Mouse (Mus musculus): ENCODE measurements around the gene Dlx4. TPM values are rescaled to one million over a fixed set of nuclear protein-coding genes. Genes with fewer than 3 reads are reported as not detected.
A peak's percentile ranks its signal among the peaks of the same experiment; 100 is the strongest.

Dlx4 gene
- polyA plus RNA-seq, 1 experiment from 2014 or later, result 0.58 TPM

- no peak for ATAC-seq (ENCODE audit: insufficient read depth, low FRiP score, low read depth)
- H3K4me3 ChIP-seq (replicated peaks), result no peak overlapping the region
- H3K36me3 ChIP-seq, result no peaks in the 10 kb centered on the region
- H3K27me3 ChIP-seq (replicated peaks), result no peaks in the 10 kb centered on the region
- no peak overlapping the region for H3K4me2 ChIP-seq
- WGBS, result 57% methylated on average over 6 of the region's 6 CpGs
- H3K27ac ChIP-seq, result peak overlapping the region; percentile 75
- H3K9me3 ChIP-seq, result no peaks in the 10 kb centered on the region
- no peak overlapping the region for H3K9ac ChIP-seq
- H3K4me1 ChIP-seq, result peaks cover 42% of the 10 kb centered on the region
Measured at GRCm38 (mm10) chr11:95097889-95098288, 48.2 kb downstream of the Dlx4 start.

- Histone ChIP-seq H3K27ac (peak overlapping the region; percentile 75), H3K9ac (no peak overlapping the region), H3K4me3 (replicated peaks) (no peak overlapping the region), H3K9me3 (no peaks in the 10 kb centered on the region), H3K4me1 (peaks cover 42% of the 10 kb centered on the region), H3K4me2 (peak overlapping the region; percentile 25; the same call in 1 of the 2 replicates), H3K36me3 (no peaks in the 10 kb centered on the region), H3K27me3 (replicated peaks) (no peaks in the 10 kb centered on the region)
- peak; percentile 77 for ATAC-seq (ENCODE audit: insufficient read depth, low FRiP score, low read depth)
- WGBS, result 40% methylated on average over 4 of the region's 4 CpGs
Measured at GRCm38 (mm10) chr11:95096608-95097373, 49.3 kb downstream of the Dlx4 start.

GRCm38 (mm10) chr11:95095596-95095995 is 50.5 kb downstream of the Dlx4 start:
- H3K27me3 ChIP-seq (replicated peaks), result no peaks in the 10 kb centered on the region
- H3K4me2 ChIP-seq, result no peak overlapping the region
- H3K9ac ChIP-seq, result no peak overlapping the region
- no peaks in the 10 kb centered on the region for H3K36me3 ChIP-seq
- no peak overlapping the region for H3K27ac ChIP-seq
- H3K9me3 ChIP-seq, result no peaks in the 10 kb centered on the region
- ATAC-seq (ENCODE audit: insufficient read depth, low FRiP score, low read depth), result no peak
- no peak overlapping the region for H3K4me3 ChIP-seq (replicated peaks)
- H3K4me1 ChIP-seq, result peaks cover 36% of the 10 kb centered on the region
- 85% methylated on average over 10 of the region's 10 CpGs for WGBS

GRCm38 (mm10) chr11:95093077-95093476 is 53.0 kb downstream of the Dlx4 start:
- H3K4me3 ChIP-seq (replicated peaks), result no peak overlapping the region
- H3K27ac ChIP-seq, result no peak overlapping the region
- no peaks in the 10 kb centered on the region for H3K36me3 ChIP-seq
- H3K9ac ChIP-seq, result no peak overlapping the region
- no peaks in the 10 kb centered on the region for H3K27me3 ChIP-seq (replicated peaks)
- peaks cover 16% of the 10 kb centered on the region for H3K4me1 ChIP-seq
- H3K9me3 ChIP-seq, result no peaks in the 10 kb centered on the region
- no peak for ATAC-seq (ENCODE audit: insufficient read depth, low FRiP score, low read depth)
- H3K4me2 ChIP-seq, result no peak overlapping the region
- WGBS, result 56% methylated on average over 5 of the region's 5 CpGs

Other genes with a start within 250 kb of the Dlx4 start
- 1,375 and 1,459 TPM in 2 replicates for gene Col1a1, start 210.0 kb downstream of the Dlx4 start, polyA plus RNA-seq (2015; fragmentation: Nextera tagmentation; extraction: Ambion mirVana)
- not detected in 2 replicates for gene Hils1, start 178.7 kb downstream of the Dlx4 start, polyA plus RNA-seq (2015; fragmentation: Nextera tagmentation; extraction: Ambion mirVana)
- gene Sgca, start 169.9 kb downstream of the Dlx4 start, polyA plus RNA-seq (2015; fragmentation: Nextera tagmentation; extraction: Ambion mirVana), result 0.17 and 0.27 TPM in 2 replicates
- 10.3 TPM in 2 replicates for gene Ppp1r9b, start 155.2 kb downstream of the Dlx4 start, polyA plus RNA-seq (2015; fragmentation: Nextera tagmentation; extraction: Ambion mirVana)
- gene Samd14, start 136.4 kb downstream of the Dlx4 start, polyA plus RNA-seq (2015; fragmentation: Nextera tagmentation; extraction: Ambion mirVana), result 19.8 and 21.1 TPM in 2 replicates
- gene Pdk2, start 104.9 kb downstream of the Dlx4 start, polyA plus RNA-seq (2015; fragmentation: Nextera tagmentation; extraction: Ambion mirVana), result 30.2 and 35.1 TPM in 2 replicates
- 23.8 and 24.1 TPM in 2 replicates for gene Itga3, start 69.5 kb downstream of the Dlx4 start, polyA plus RNA-seq (2015; fragmentation: Nextera tagmentation; extraction: Ambion mirVana)
- gene Dlx3, start 26.1 kb downstream of the Dlx4 start, polyA plus RNA-seq (2015; fragmentation: Nextera tagmentation; extraction: Ambion mirVana), result 1.9 and 2.0 TPM in 2 replicates
- 0.10 and 0.14 TPM in 2 replicates for gene Tac4, start 115.3 kb upstream of the Dlx4 start, polyA plus RNA-seq (2015; fragmentation: Nextera tagmentation; extraction: Ambion mirVana)
- 57.1 and 62.3 TPM in 2 replicates for gene Kat7, start 164.0 kb upstream of the Dlx4 start, polyA plus RNA-seq (2015; fragmentation: Nextera tagmentation; extraction: Ambion mirVana)
- gene Fam117a, start 190.8 kb upstream of the Dlx4 start, polyA plus RNA-seq (2015; fragmentation: Nextera tagmentation; extraction: Ambion mirVana), result 13.7 and 17.5 TPM in 2 replicates
- gene Slc35b1, start 238.4 kb upstream of the Dlx4 start, polyA plus RNA-seq (2015; fragmentation: Nextera tagmentation; extraction: Ambion mirVana), result 96.3 and 105 TPM in 2 replicates